Mouse (Mus musculus): ENCODE measurements around the gene Ush1c. TPM values are rescaled to one million over a fixed set of nuclear protein-coding genes. Genes with fewer than 3 reads are reported as not detected.

Gene Ush1c
- polyA plus RNA-seq, 1 experiment from 2014 or later: 0.03 TPM

- Histone ChIP-seq H3K9ac (no peak within 1 kb of the TSS), H3K36me3 (replicated peaks) (no peaks in the 10 kb centered on the region), H3K27ac (replicated peaks) (no peak within 1 kb of the TSS), H3K4me1 (replicated peaks) (no peaks in the 10 kb centered on the region), H3K9me3 (replicated peaks) (no peaks in the 10 kb centered on the region), H3K4me3 (replicated peaks) (no peak within 1 kb of the TSS), H3K27me3 (no peaks in the 10 kb centered on the region), H3K4me2 (no peak within 1 kb of the TSS)
- ATAC-seq (ENCODE audit: insufficient read depth): no peak
- WGBS (ENCODE audit: insufficient replicate concordance): 35% methylated on average over 2 of the region's 2 CpGs
Measured at GRCm38 (mm10) chr7:46240696-46241095, 2.4 kb upstream of the Ush1c start, which contains the start of gene Otog. TSS of gene Otog (plus strand) at chr7:46240987.

GRCm38 (mm10) chr7:46240091-46240490 lies 1.8 kb upstream of the Ush1c start:
- H3K36me3 ChIP-seq (replicated peaks): no peaks in the 10 kb centered on the region
- no peak overlapping the region for H3K4me2 ChIP-seq
- no peaks in the 10 kb centered on the region for H3K9me3 ChIP-seq (replicated peaks)
- H3K4me3 ChIP-seq (replicated peaks): no peak overlapping the region
- no peaks in the 10 kb centered on the region for H3K27me3 ChIP-seq
- no peak overlapping the region for H3K9ac ChIP-seq
- no peaks in the 10 kb centered on the region for H3K4me1 ChIP-seq (replicated peaks)
- WGBS (ENCODE audit: insufficient replicate concordance): 58% methylated on average over 4 of the region's 4 CpGs
- no peak for ATAC-seq (ENCODE audit: insufficient read depth)
- no peak overlapping the region for H3K27ac ChIP-seq (replicated peaks)

- H3K4me2 ChIP-seq: no peak overlapping the region
- no peak overlapping the region for H3K9ac ChIP-seq
- H3K4me3 ChIP-seq (replicated peaks): no peak overlapping the region
- H3K36me3 ChIP-seq (replicated peaks): no peaks in the 10 kb centered on the region
- no peaks in the 10 kb centered on the region for H3K4me1 ChIP-seq (replicated peaks)
- H3K9me3 ChIP-seq (replicated peaks): no peaks in the 10 kb centered on the region
- WGBS (ENCODE audit: insufficient replicate concordance): 51% methylated on average over 7 of the region's 7 CpGs
- H3K27ac ChIP-seq (replicated peaks): no peak overlapping the region
- ATAC-seq (ENCODE audit: insufficient read depth): no peak
- H3K27me3 ChIP-seq: no peaks in the 10 kb centered on the region
Measured at GRCm38 (mm10) chr7:46237192-46237591, 1.1 kb downstream of the Ush1c start.

GRCm38 (mm10) chr7:46236363-46236762 lies 1.9 kb downstream of the Ush1c start:
- 77% methylated on average over 15 of the region's 15 CpGs for WGBS (ENCODE audit: insufficient replicate concordance)
- Histone ChIP-seq H3K36me3 (replicated peaks) (no peaks in the 10 kb centered on the region), H3K27ac (replicated peaks) (no peak overlapping the region), H3K4me3 (replicated peaks) (no peak overlapping the region), H3K4me1 (replicated peaks) (no peaks in the 10 kb centered on the region), H3K4me2 (no peak overlapping the region), H3K9me3 (replicated peaks) (no peaks in the 10 kb centered on the region), H3K9ac (no peak overlapping the region), H3K27me3 (no peaks in the 10 kb centered on the region)
- ATAC-seq (ENCODE audit: insufficient read depth): no peak

GRCm38 (mm10) chr7:46235948-46236347 lies 2.4 kb downstream of the Ush1c start:
- Histone ChIP-seq H3K27me3 (no peaks in the 10 kb centered on the region), H3K36me3 (replicated peaks) (no peaks in the 10 kb centered on the region), H3K27ac (replicated peaks) (no peak overlapping the region), H3K4me1 (replicated peaks) (no peaks in the 10 kb centered on the region), H3K9ac (no peak overlapping the region), H3K9me3 (replicated peaks) (no peaks in the 10 kb centered on the region), H3K4me2 (no peak overlapping the region), H3K4me3 (replicated peaks) (no peak overlapping the region)
- ATAC-seq (ENCODE audit: insufficient read depth): no peak
- 65% methylated on average over 18 of the region's 18 CpGs for WGBS (ENCODE audit: insufficient replicate concordance)

- ATAC-seq (ENCODE audit: insufficient read depth): no peak
- WGBS (ENCODE audit: insufficient replicate concordance): 59% methylated on average over 4 of the region's 4 CpGs
- H3K27ac ChIP-seq (replicated peaks): no peak overlapping the region
Measured at GRCm38 (mm10) chr7:46226936-46227335, 11.4 kb downstream of the Ush1c start.

GRCm38 (mm10) chr7:46226253-46226652 lies 12.1 kb downstream of the Ush1c start:
- H3K4me3 ChIP-seq (replicated peaks): no peak overlapping the region
- no peak overlapping the region for H3K4me2 ChIP-seq
- WGBS (ENCODE audit: insufficient replicate concordance): 18% methylated on average over 7 of the region's 7 CpGs
- no peaks in the 10 kb centered on the region for H3K9me3 ChIP-seq (replicated peaks)
- ATAC-seq (ENCODE audit: insufficient read depth): no peak
- no peak overlapping the region for H3K27ac ChIP-seq (replicated peaks)
- no peaks in the 10 kb centered on the region for H3K4me1 ChIP-seq (replicated peaks)
- no peak overlapping the region for H3K9ac ChIP-seq
- H3K36me3 ChIP-seq (replicated peaks): no peaks in the 10 kb centered on the region
- peaks cover 5% of the 10 kb centered on the region; the same call in 1 of the 2 replicates for H3K27me3 ChIP-seq

More at GRCm38 (mm10) chr7:46226936-46227335, 11.4 kb downstream of the Ush1c start:
- Histone ChIP-seq H3K36me3 (replicated peaks) (no peaks in the 10 kb centered on the region), H3K4me1 (replicated peaks) (no peaks in the 10 kb centered on the region), H3K9ac (no peak overlapping the region), H3K27me3 (peaks cover 5% of the 10 kb centered on the region; the same call in 1 of the 2 replicates), H3K4me3 (replicated peaks) (no peak overlapping the region), H3K9me3 (replicated peaks) (no peaks in the 10 kb centered on the region), H3K4me2 (no peak overlapping the region)

DNA sequence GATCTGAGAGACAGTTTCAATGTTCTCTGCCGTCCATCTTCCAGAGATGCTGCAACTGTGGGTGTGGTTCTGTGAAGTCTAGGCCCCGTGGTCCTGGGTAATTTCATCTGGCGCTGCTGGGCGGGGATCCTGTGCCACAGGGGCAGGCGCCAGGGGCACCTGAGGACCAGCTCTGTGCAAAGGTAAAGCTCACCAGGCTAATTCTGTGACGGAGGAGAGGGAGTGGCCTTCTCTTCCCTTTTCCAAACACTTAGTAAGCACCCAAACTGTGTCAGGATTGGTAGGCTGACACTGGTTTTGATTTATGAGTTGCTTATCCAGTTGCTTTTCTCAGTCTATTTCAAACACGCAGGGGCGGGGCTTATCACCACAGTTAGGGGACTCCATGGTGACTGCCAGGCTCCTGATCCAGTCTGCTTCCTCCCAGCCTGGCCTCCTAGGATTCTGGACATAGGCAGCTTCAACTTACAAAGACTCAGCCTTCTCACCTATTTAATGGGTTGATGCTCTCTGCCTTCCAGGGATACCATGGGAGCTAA lies 17.6 kb downstream of the Ush1c start:
- H3K4me2 ChIP-seq: no peak overlapping the region
- no peak overlapping the region for H3K4me3 ChIP-seq (replicated peaks)
- no peaks in the 10 kb centered on the region for H3K9me3 ChIP-seq (replicated peaks)
- 49% methylated on average over 8 of the region's 8 CpGs for WGBS (ENCODE audit: insufficient replicate concordance)
- H3K27me3 ChIP-seq: no peaks in the 10 kb centered on the region; the same call in 1 of the 2 replicates
- no peaks in the 10 kb centered on the region for H3K4me1 ChIP-seq (replicated peaks)
- H3K9ac ChIP-seq: no peak overlapping the region
- no peak for ATAC-seq (ENCODE audit: insufficient read depth)
- H3K27ac ChIP-seq (replicated peaks): no peak overlapping the region
- no peaks in the 10 kb centered on the region for H3K36me3 ChIP-seq (replicated peaks)

GRCm38 (mm10) chr7:46218415-46218814 lies 19.9 kb downstream of the Ush1c start:
- no peaks in the 10 kb centered on the region; the same call in 1 of the 2 replicates for H3K27me3 ChIP-seq
- 13% methylated on average over 11 of the region's 11 CpGs for WGBS (ENCODE audit: insufficient replicate concordance)
- H3K4me2 ChIP-seq: no peak overlapping the region
- no peak overlapping the region for H3K27ac ChIP-seq (replicated peaks)
- no peaks in the 10 kb centered on the region for H3K4me1 ChIP-seq (replicated peaks)
- no peaks in the 10 kb centered on the region for H3K9me3 ChIP-seq (replicated peaks)
- no peak for ATAC-seq (ENCODE audit: insufficient read depth)
- H3K9ac ChIP-seq: no peak overlapping the region
- no peak overlapping the region for H3K4me3 ChIP-seq (replicated peaks)
- no peaks in the 10 kb centered on the region for H3K36me3 ChIP-seq (replicated peaks)

GRCm38 (mm10) chr7:46216481-46216880 lies 21.8 kb downstream of the Ush1c start:
- Histone ChIP-seq H3K9ac (no peak overlapping the region), H3K27ac (replicated peaks) (no peak overlapping the region), H3K27me3 (no peaks in the 10 kb centered on the region; the same call in 1 of the 2 replicates), H3K36me3 (replicated peaks) (no peaks in the 10 kb centered on the region), H3K4me3 (replicated peaks) (no peak overlapping the region), H3K4me2 (no peak overlapping the region), H3K4me1 (replicated peaks) (no peaks in the 10 kb centered on the region), H3K9me3 (replicated peaks) (no peaks in the 10 kb centered on the region)
- 44% methylated on average over 2 of the region's 2 CpGs for WGBS (ENCODE audit: insufficient replicate concordance)
- ATAC-seq (ENCODE audit: insufficient read depth): no peak

DNA sequence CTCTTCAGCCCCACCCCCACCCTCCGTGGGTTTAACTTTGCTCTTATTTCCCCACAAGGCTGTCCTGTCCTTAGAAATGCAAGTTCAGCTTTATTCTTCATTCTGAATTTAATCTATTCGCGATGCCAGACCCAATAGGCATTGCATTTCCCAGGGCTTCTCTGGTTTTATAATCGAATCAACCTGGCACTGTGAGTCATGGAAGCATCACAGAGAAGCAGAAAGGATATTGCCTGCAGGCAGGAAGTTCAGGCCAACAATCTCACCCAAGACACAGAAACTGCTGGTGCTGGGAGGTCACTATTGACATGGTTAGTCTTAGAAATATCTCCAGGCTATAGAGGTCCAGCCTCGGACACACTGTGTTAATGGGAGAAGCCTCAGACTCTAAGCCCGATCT lies 28.0 kb downstream of the Ush1c start:
- H3K36me3 ChIP-seq (replicated peaks): no peaks in the 10 kb centered on the region
- H3K4me1 ChIP-seq (replicated peaks): no peaks in the 10 kb centered on the region
- no peak for ATAC-seq (ENCODE audit: insufficient read depth)
- H3K9me3 ChIP-seq (replicated peaks): no peaks in the 10 kb centered on the region
- H3K4me2 ChIP-seq: no peak overlapping the region
- H3K9ac ChIP-seq: no peak overlapping the region
- no peak overlapping the region for H3K27ac ChIP-seq (replicated peaks)
- no peak overlapping the region for H3K4me3 ChIP-seq (replicated peaks)
- WGBS (ENCODE audit: insufficient replicate concordance): 61% methylated on average over 6 of the region's 6 CpGs
- H3K27me3 ChIP-seq: no peaks in the 10 kb centered on the region

- 67% methylated on average over 8 of the region's 8 CpGs for WGBS (ENCODE audit: insufficient replicate concordance)
- H3K4me3 ChIP-seq (replicated peaks): no peak overlapping the region
- no peak for ATAC-seq (ENCODE audit: insufficient read depth)
Measured at GRCm38 (mm10) chr7:46208131-46208530, 30.2 kb downstream of the Ush1c start.

More at GRCm38 (mm10) chr7:46208131-46208530, 30.2 kb downstream of the Ush1c start:
- no peaks in the 10 kb centered on the region for H3K36me3 ChIP-seq (replicated peaks)
- no peak overlapping the region for H3K9ac ChIP-seq
- H3K4me1 ChIP-seq (replicated peaks): no peaks in the 10 kb centered on the region
- H3K27ac ChIP-seq (replicated peaks): no peak overlapping the region
- no peak overlapping the region for H3K4me2 ChIP-seq
- H3K9me3 ChIP-seq (replicated peaks): no peaks in the 10 kb centered on the region
- no peaks in the 10 kb centered on the region for H3K27me3 ChIP-seq

All from liver, embryonic 15.5 days (tissue).